Mouse (Mus musculus) mouse embryonic stem cell (cell line): Measurements from ENCODE around the gene 4930519P11Rik.

Experiments used
- in situ Hi-C, 2 experiments: fragments of 300-500 bp; cut with MboI; formaldehyde crosslinking; loops; 1 replicate in 1 of 2; 3 replicates in 1 of 2; pipeline ENCODE4 v1.14.3; 2019 to 2020; ENCODE audit warnings: low sequenced_read_pairs in 2 of 2, low pct_unique_long_range_greater_than_20kb in 1 of 2, mixed read lengths in 1 of 2; ENCODE audit not compliant: unreplicated experiment in 1 of 2

The 4930519P11Rik gene

GRCm38 (mm10) chr2:154633876-154634644 is 20.8 kb upstream of the 4930519P11Rik start:
- in situ Hi-C loops: no loop called here

- in situ Hi-C loops: no loop called here
These were observed 20.0 kb upstream of the 4930519P11Rik start for GRCm38 (mm10) chr2:154633039-154633742.

GRCm38 (mm10) chr2:154632203-154632780 is 19.1 kb upstream of the 4930519P11Rik start:
- in situ Hi-C loops: no loop called here

- in situ Hi-C loops: no loop called here
These were observed 17.3 kb upstream of the 4930519P11Rik start for GRCm38 (mm10) chr2:154630531-154630930.

GRCm38 (mm10) chr2:154624137-154624536 is 10.9 kb upstream of the 4930519P11Rik start:
- in situ Hi-C loops: no loop called here

GRCm38 (mm10) chr2:154621684-154622083 is 8.4 kb upstream of the 4930519P11Rik start:
- in situ Hi-C loops: no loop called here

- in situ Hi-C loops: no loop called here
These were observed 3.8 kb upstream of the 4930519P11Rik start for GRCm38 (mm10) chr2:154617061-154617460.

GRCm38 (mm10) chr2:154615674-154616073 is 2.4 kb upstream of the 4930519P11Rik start:
- in situ Hi-C loops: no loop called here

- in situ Hi-C loops: no loop called here
These were observed 1.8 kb upstream of the 4930519P11Rik start for GRCm38 (mm10) chr2:154614841-154615576.

- in situ Hi-C loops: no loop called here
These were observed 4.0 kb downstream of the 4930519P11Rik start for GRCm38 (mm10) chr2:154609050-154609767.

- in situ Hi-C loops: no loop called here
These were observed 6.3 kb downstream of the 4930519P11Rik start for GRCm38 (mm10) chr2:154606965-154607364.

- in situ Hi-C loops: no loop called here
These were observed 9.1 kb downstream of the 4930519P11Rik start for GRCm38 (mm10) chr2:154604156-154604555.

GRCm38 (mm10) chr2:154603638-154604153 is 9.5 kb downstream of the 4930519P11Rik start, which contains the start of gene Pxmp4:
Gene Pxmp4 (minus strand): TSS chr2:154603708.
- in situ Hi-C loops: no loop called here

- in situ Hi-C loops: no loop called here
These were observed 10.1 kb downstream of the 4930519P11Rik start for GRCm38 (mm10) chr2:154603007-154603637.

- in situ Hi-C loops: no loop called here
These were observed 11.9 kb downstream of the 4930519P11Rik start for GRCm38 (mm10) chr2:154601324-154601723.

GRCm38 (mm10) chr2:154600586-154600985 is 12.7 kb downstream of the 4930519P11Rik start:
- in situ Hi-C loops: no loop called here

GRCm38 (mm10) chr2:154597399-154597798 is 15.8 kb downstream of the 4930519P11Rik start:
- in situ Hi-C loops: loop anchor here in 1 of 2 experiments (25.0 kb wide), 1 partner anchor 385 kb away; the partner anchor contains the start of gene Bpifb5
